Mouse (Mus musculus): ENCODE data around the gene Osbpl10.

DNA sequence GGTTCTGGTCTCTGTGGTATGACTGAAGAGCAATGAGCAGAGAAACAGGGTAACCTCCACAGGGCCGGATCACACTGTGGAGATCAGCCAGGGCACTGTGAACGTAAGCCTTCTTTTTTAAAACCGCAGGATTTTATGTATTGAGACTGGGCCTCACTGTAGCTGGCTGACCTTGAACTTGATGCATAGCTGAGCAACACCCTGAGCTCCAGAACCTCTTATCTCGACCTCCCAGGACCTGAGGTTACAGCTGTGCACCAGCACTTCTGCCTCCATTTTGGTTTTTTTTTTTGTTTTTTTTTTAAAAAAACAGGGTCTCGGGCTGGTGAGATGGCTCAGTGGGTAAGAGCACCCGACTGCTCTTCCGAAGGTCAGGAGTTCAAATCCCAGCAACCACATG, 231.4 kb downstream of the Osbpl10 start:
- TF ChIP-seq GATA1 (IDR thresholded peaks at IDR 0.05; ENCODE audit: borderline replicate concordance, low read length) (no peak), FLI1 (IDR thresholded peaks at IDR 0.05; ENCODE audit: low read length) (no peak)
